Mouse (Mus musculus) right cerebral cortex, adult 18-20 months (tissue): Measurements from ENCODE around the gene C1s1.
A peak's percentile ranks its signal among the peaks of the same experiment; 100 is the strongest.
"Not testable (repeated sequence)": the region's sequence is repeated elsewhere in the genome, so short reads cannot be mapped to it uniquely, and the experiment has no call there.

Source experiments
- DNase-seq: peaks from one replicate; pipeline ENCODE4 v3.0.0; 2022; ENCODE audit warnings: mixed read lengths

The C1s1 gene

DNA sequence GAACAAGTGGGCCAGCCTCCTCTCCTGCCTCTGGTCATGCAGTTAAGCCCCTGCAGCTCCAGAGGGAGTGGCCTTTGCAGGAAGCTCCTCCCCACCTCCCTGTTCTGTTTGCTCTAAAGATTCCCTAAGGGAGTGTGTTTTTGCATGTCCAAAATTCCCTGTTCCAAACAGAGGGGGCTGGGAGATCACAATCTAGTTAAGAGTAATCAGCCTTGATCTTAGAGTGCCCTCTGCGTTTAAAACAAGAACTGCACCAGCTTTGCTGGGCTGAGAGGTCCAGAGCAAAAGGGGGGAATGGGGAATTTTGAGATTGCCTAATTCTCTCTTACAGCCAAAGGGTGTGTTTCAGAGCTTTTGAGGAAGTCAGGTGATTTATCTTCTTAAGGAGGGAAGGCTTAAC is at the start of gene C1s1:
Gene C1s1, minus strand, starts transcription at position 76 of the 400 bp plus-strand sequence.
- DNase-seq: peak; percentile 51

DNA sequence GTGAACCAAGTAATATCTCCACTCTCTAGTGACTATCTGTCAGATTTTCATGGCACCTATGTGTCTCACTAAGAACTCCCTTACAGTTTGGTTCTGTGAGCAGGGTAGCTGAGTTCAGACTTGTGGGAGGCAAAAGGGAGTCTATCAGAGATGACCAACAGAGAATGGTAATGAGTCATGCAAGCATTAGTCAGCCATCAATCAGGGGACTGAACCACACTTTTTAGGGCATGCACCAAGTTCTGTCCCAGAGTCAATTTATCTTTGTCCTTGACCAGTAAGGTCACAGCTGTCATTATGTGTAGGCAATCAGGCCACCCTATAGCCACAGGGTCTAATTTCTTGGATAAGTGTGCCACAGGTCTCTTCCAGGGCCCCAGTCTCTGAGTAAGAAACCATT is 46.6 kb upstream of the C1s1 start:
- DNase-seq: no peak

DNA sequence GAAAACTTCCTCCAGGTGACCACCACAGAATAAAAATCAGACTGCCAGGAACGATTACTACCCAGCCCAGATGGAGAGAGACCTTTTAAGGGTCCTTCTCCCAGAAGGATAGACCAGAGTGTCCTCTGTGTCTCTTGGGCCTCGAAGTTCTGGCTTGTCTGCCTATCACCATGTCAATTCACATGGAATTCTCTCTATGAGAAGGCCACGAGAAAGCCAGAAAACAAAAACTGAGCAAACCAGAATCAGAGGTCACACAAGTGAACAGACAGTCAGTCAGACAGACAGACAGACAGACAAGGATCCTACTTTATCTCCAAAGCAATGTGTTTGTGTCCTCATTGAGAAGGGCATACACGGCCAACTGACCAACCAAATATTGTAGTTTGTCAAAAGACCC is 44.1 kb upstream of the C1s1 start:
- no peak for DNase-seq

DNA sequence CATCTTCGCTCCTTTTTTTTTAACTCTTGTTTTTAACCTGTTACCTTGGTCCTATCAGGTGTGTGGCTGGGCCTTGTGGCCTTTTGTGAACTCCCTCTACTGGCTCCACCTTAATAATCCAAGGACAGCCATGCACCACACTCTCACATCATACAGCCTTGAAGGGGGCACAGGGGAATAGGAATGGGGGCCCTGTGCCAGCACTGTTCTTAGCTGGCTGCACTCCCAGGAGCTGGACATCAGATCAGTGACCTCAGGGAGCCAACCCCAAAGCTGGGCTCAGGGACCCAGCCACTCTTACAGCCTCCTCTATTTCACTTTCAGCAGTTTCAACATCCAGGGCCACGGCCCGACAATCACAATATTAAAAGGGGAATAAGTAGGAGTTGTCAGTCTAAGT is 43.6 kb upstream of the C1s1 start:
- DNase-seq: no peak

DNA sequence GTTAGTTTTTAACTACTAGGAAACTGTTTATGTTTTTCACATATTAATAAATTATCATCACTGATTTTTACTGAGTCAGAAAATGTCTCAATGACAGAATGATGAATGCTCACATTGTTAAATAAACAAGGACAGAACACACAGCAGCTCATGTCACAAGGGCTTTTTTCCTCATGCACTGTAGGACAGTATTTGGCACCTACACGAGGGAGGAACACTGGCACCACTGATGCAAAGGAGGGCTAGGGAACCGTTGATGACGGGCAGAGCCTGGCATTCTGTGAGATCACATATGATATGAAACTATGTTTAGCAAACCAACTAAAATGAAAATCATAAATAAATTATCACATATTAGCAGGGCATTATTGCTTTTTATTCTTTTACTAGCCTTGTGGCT is 42.8 kb upstream of the C1s1 start:
- DNase-seq: no peak

DNA sequence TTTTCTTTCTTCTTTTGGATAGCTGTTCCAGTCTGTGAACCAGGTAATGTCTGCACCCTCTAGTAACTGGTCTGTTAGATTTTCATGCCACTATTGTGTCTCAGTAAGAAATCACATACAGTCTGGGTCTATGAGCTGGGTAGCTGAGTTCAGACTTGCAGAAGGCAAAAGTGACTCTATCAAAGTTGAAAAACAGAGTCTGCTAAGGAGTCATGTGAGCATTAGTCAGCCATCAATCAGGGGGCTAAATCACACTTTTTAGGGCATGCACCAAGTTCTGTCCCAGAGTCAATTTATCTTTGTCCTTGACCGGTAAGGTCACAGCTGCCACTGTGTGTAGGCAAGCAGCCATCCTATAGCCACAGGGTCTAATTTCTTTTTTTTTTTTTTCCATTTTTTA is 40.1 kb upstream of the C1s1 start:
- DNase-seq: no peak

DNA sequence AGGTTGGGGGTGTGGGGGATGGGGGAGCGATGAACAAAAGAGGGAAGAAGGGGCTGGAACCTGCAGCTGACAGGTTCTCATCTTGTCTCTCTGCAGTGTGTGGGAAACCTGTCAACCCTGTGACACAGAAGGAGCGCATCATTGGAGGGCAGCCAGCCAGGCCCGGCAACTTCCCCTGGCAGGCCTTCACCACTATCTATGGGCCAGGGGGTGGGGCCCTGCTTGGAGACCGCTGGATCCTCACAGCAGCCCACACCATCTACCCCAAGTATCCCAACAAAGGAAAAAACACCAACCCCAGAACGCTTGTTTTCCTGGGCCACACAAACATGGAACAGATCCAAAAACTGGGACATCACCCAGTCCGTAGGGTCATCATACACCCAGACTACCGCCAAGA is 38.0 kb upstream of the C1s1 start:
- DNase-seq: not testable (repeated sequence)

DNA sequence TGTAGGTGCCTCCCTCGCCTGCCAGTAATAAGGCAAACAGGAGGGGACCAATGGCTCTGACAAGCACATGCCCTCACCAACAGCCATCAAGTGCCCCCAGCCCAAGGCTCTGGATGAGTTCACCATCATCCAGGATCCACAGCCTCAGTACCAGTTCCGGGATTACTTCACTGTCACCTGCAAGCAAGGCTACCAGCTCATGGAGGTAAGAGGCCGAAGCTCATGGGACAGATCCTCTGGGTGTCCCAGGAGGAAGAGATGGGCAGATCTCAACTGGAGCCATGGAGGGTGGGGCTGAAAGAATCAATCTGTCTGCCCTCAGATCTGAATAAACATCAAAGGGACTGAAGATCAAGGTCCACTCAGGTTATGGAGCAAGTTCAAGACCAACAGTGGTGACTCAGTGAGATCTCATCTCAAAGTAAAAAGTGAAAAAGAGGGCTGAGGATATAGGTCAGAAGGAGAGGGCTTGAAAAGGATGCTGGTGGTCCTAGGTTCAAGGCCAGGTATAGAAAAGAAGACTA is 33.1 kb upstream of the C1s1 start:
- DNase-seq: not testable (repeated sequence)

DNA sequence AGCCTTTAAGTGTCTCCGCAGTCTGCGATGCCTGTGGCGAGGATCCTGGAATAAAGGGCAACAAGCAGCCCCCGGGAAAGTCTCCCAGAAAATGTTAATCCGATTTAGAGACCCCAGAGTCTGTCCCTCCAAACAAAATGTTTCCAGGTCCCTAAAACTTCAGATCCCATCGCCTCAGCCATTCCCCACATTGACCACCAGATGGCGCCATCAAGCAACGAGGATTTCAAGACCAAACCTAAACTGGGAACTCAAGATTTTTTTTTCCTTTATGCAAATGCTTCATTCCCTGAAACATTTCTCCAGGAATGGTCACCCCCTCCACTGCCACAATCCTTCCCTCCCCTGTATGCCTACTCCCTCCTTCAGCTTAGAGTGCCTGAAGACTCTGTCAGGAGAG is 27.9 kb upstream of the C1s1 start, which contains the start of gene C1rb:
Gene C1rb, plus strand, starts transcription at position 269 of the 400 bp plus-strand sequence.
- peak; percentile 38 for DNase-seq

DNA sequence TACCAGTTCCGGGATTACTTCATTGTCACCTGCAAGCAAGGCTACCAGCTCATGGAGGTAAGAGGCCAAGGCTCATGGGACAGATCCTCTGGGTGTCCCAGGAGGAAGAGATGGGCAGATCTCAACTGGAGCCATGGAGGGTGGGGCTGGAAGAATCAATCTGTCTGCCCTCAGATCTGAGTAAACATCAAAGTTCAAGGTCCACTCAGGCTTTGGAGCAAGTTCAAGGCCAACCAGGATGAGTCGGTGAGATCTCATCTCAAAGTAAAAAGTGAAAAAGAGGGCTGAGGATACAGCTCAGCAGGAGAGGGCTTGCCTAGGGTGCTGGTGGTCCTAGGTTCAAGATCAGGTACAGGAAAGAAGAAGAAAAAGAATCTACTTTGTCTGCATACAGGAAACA is 19.5 kb upstream of the C1s1 start:
- not testable (repeated sequence) for DNase-seq

DNA sequence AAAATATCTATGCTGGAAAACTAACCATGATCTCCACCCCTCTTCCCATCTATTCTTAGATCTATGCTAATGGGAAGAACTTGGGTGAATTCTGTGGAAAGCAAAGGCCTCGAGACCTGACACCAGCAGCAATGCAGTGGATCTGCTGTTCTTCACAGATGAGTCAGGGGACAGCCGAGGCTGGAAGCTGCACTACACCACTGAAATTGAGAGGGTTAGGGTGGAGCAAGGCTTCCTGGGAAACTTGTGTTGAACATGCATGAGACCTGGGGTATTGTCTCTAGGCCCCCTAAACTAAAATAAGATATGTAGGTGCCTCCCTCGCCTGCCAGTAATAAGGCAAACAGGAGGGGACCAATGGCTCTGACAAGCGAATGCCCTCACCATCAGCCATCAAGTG is 19.0 kb upstream of the C1s1 start:
- DNase-seq: not testable (repeated sequence)

DNA sequence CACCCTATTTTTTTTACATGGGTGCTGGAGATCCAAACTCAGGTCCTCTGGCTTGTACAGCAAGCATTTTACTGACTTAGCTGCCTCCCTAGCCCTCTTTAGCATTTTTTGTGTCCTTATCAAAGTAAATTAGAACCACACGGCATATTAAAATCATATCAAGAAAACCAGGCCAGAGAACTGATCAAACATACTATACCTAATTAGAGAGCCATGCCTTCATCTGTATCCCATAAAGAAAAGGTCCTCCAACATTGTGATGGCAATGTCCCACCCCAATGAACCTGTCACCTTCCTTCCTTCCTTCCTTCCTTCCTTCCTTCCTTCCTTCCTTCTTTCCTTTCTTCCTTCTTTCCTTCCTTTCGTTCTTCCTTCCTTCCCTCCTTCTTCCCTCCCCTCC is 13.8 kb upstream of the C1s1 start:
- DNase-seq: not testable (repeated sequence)

DNA sequence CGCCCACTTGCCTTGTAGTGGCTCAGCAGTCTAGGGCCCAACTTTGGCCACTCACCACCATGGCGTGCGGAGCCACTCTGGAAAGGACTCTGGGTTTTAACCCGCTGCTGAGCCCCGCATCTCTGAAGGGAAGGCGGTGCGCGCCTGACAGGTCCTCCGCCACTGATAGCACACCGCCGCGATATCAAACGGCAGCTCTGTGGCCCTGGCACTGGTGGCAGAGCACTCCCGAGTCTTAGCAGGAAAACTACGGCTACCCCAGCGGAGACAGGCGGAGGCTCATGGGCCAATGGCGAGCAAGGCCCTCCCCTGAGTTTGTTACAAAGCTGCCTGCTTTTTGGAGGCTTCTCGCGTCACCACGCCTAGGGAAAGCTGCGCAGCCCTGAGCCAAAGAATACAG is 10.6 kb upstream of the C1s1 start:
- no peak for DNase-seq

DNA sequence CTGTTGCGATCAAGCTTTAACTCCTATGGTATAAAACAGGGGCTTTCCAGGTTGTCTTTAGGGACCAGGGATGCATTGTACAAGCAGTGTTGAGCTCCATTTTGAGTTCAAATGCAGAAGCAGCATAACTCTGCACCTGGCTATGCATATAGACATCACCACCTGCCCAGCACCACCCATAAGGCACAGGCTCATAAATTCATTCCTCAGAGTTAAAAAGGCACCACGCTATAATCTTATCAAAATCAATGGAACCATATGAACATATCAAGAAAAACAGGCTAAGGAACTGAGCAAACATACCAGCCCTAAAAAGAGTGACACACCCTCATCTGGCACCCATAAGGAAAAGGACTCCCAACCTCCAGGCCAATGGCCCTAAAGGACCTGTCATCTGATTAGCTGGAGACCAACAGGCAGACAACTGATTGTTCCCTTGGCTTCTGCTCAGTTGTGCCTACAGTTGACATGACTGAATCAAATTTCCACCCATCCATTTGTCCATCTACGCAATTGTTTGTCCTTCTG is 6.9 kb upstream of the C1s1 start:
- no peak for DNase-seq

DNA sequence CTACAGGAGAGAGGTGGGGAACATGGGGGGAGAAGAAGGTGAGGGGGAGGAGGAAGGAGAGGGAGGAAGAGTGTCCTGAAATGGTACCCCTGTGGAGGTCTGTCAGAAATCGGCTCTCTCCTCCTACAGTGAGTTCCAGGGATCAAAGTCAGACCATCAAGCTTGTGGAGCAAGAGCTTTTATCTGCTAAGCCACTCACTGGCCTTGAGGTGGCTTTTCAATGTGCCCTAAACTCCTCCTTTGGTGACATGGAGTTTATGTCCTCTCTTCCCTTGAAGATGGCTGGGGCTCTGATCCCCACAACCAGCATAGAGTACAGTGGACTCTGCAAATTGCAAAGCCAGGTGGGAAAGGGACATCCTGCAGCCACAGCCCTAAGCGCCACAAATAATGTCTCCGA is 5.8 kb upstream of the C1s1 start:
- not testable (repeated sequence) for DNase-seq

DNA sequence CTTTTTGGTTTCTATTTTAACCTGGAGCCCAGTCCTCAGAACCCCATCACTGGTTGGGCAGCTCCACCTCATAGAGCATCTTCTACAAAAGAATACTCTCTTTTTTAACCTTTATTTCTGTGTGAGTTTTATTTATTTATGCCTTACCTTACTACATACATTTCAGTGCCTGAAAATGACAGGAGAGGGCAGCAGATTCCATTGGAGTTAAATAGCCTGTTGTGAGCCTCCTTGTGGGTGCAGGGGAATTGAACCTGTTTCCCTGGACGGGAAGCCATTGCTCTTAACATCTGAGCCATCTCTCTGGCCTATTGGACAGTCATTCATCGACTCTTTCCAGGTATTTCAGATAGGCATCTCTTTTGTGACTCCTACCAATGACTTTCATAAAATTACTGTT is 3.3 kb upstream of the C1s1 start:
- DNase-seq: no peak

DNA sequence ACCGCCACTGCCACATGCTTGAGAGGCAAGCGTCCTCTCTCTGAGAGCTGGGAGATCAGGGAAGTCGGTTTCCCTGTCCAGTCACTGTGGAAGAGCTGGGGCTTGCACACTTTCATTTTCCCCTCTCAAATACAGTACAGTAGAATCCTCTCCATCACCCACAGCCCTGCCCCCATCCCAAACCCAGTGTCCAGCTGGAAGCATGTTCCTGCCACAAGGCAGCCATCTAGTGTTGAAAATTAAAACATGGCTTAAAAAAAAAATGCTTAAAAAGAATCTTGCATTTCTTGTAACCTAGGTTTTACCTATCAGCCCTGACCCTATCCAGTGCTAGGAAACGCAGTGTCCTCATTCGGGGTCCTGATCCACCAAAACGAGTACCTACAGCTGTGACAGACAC is 2.3 kb upstream of the C1s1 start:
- no peak for DNase-seq

DNA sequence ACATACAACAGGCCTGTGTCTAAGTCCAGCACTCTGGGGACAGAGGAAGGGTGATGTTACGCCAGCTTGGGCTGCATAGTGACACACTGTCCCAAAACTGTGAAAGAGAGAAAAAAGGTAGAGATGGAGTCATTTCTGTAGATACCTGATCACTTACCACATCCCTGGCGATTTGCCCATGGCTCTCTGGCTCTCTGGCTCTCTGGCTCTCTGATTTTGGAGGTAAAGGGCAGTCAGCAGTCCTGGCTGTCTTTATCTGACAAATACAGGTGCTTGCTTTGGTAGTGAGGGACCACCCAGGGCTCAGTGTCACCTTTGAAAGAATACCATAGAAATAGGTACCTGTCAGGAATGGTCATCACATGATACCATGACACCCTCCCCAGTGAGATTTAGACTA is 983 bp downstream of the C1s1 start:
- DNase-seq: not testable (repeated sequence)

DNA sequence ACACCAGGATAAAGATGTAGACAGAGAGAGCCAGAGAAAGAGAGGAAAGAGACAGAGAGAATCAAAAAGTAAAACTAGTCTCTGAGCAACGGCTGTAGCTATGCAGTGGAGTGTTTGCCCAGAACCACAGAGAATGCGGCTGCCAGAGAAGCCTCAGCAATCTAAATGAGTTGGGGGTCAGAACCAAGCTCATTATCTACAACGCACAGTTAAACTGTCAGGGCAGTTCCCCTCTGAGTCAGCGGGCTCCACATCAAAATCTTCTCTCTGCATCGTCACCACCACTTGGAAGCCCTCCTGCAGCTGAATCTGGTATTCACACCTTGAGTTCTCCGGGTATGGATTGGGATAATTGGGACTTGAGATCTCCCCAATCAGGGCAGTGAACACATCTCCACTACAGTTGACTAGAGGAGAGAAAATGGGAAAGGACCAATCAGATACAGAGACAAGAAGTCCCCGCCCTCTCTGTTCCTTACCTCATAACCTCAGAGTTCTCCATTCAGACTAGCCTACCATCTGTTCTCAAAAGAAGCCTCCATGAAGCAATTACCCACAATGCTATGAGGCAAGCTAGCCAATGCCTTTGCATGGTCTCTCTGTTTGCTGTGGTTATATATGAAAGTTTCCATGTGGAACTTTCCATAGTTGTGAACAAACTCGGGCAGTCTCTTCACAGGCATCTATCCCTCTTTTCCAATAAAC is 5.9 kb downstream of the C1s1 start:
- DNase-seq: not testable (repeated sequence)

DNA sequence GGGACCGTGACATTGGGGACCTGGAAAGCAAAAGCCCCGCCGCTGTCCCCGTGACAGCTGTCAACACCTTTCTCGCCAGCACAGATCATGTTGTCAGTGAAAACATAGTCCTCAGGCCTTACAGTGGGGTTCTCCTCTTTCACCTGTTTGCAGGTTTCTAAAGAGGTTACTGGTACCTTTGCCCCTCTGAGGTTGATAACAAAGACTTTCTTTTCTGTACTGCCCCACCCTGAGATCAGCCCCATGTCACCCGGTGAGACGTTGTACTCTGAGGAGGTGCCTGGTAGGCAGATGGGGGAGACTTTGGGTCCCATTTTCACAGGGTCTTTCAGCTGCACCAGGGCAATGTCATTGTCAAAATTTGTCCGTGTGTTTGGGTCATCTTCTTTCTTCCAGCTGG is 11.1 kb downstream of the C1s1 start:
- no peak for DNase-seq

DNA sequence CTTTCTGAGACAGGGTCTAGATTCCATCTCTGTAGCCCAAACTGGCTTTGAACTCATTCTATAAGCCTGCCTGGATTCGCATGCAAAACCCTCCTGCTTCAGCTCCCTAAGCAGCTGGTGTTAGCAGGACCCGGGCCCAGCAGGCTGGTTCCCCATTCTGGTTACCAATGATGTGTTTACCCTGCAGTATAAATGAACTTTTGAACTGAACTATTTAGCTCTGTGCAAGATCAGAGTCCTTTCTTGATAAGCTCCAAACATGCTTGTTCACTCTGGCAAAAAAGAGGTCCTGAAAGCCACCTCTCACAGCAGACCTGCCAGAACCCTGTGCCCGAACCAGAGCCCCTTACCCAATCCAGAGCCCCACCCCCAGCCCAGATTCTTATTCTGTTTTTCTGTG is 14.3 kb downstream of the C1s1 start:
- no peak for DNase-seq

DNA sequence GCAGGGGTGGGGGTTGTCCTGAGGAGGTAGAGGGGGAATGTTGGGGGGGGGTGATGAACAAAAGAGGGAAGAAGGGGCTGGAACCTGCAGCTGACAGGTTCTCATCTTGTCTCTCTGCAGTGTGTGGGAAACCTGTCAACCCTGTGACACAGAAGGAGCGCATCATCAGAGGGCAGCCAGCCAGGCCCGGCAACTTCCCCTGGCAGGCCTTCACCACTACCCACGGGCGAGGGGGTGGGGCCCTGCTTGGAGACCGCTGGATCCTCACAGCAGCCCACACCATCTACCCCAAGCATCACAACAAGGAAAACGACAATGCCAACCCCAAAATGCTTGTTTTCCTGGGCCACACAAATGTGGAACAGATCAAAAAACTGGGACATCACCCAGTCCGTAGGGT is 20.1 kb downstream of the C1s1 start:
- DNase-seq: peak; percentile 78

DNA sequence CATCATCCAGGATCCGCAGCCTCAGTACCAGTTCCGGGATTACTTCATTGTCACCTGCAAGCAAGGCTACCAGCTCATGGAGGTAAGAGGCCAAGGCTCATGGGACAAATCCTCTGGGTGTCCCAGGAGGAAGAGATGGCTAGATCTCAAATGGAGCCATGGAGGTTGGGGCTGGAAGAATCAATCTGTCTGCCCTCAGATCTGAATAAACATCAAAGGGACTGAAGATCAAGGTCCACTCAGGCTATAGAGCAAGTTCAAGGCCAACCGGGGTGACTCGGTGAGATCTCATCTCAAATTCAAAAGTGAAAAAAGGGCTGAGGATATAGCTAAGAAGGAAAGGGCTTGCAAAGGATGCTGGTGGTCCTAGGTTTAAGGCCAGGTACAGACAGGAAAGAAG is 24.4 kb downstream of the C1s1 start:
- not testable (repeated sequence) for DNase-seq

DNA sequence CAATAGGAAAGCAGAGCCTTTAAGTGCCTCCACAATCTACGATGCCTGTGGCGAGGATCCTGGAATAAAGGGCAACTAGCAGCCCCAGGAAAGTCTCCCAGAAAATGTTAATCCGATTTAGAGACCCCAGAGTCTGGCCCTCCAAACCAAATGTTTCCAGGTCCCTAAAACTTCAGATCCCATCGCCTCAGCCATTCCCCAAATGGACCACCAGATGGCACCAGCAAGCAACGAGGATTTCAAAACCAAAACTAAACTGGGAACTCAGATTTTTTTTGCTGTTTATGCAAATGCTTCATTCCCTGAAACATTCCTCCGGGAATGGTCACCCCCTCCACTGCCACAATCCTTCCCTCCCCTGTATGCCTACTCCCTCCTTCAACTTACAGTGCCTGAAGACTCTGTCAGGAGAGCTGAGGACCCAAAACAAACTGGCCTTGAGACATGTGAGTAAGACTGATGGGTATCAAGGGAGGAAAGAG is 29.8 kb downstream of the C1s1 start, which contains the start of gene C1ra:
Gene C1ra, plus strand, starts transcription at position 51 of the 482 bp plus-strand sequence.
- peak; percentile 29 for DNase-seq

DNA sequence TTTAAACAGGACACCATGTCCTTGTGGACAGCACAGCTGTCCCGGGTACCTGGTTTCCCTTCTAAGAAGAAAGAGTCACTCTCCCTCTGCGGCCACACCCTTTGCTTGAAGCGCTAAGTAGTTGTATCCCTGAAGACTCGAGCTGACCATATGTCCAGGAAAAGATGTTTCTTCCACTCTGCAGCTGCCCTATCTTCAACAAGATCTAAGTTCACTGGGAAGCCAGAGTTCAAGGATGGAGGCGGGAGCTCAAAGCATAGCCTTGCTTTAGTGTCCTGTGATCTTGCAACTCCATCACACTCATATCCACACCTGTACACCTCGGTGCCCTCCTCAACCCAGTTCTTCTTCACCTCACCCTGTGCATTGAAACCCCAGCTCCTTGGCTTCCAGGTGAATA is 30.2 kb downstream of the C1s1 start:
- no peak for DNase-seq
